Mouse (Mus musculus) right cerebral cortex, postnatal 36 days (tissue): ENCODE results near the gene Anapc2.

ENCODE experiments used
- DNase-seq, 2 experiments: peaks; one replicate each; pipeline ENCODE4 v3.0.0; 2022; ENCODE audit warnings: low spot score in 2 of 2, mixed read lengths in 1 of 2

Anapc2 gene

GRCm38 (mm10) chr2:25303931-25304656 lies 31.8 kb downstream of the Anapc2 start:
- DNase-seq = no peak

GRCm38 (mm10) chr2:25304657-25305541 lies 32.6 kb downstream of the Anapc2 start:
- peak; percentile 56 to 66 for DNase-seq

- no peak for DNase-seq
These were observed 33.5 kb downstream of the Anapc2 start for GRCm38 (mm10) chr2:25305587-25306359.

GRCm38 (mm10) chr2:25310180-25310579 lies 37.9 kb downstream of the Anapc2 start:
- DNase-seq = no peak

GRCm38 (mm10) chr2:25310969-25311368 lies 38.7 kb downstream of the Anapc2 start:
- DNase-seq = no peak

- no peak for DNase-seq
These were observed 39.2 kb downstream of the Anapc2 start for GRCm38 (mm10) chr2:25311491-25311891.

GRCm38 (mm10) chr2:25318119-25318966 lies 46.1 kb downstream of the Anapc2 start:
- no peak for DNase-seq

GRCm38 (mm10) chr2:25318971-25319773 lies 46.9 kb downstream of the Anapc2 start, which contains the start of gene Grin1:
Gene Grin1, minus strand, starts transcription at chr2:25319187.
- peak; percentile 92 for DNase-seq

- DNase-seq = no peak
These were observed 47.8 kb downstream of the Anapc2 start for GRCm38 (mm10) chr2:25320084-25320483.

GRCm38 (mm10) chr2:25326036-25326435 lies 53.8 kb downstream of the Anapc2 start:
- no peak for DNase-seq

GRCm38 (mm10) chr2:25328440-25328839 lies 56.2 kb downstream of the Anapc2 start:
- no peak for DNase-seq

- DNase-seq = no peak
These were observed 59.2 kb downstream of the Anapc2 start for GRCm38 (mm10) chr2:25331470-25331869.

GRCm38 (mm10) chr2:25332286-25333160 lies 60.2 kb downstream of the Anapc2 start, which contains the start of gene Man1b1:
Gene Man1b1, plus strand, starts transcription at chr2:25332338.
- DNase-seq = peak; percentile 99

GRCm38 (mm10) chr2:25333569-25333968 lies 61.3 kb downstream of the Anapc2 start:
- no peak for DNase-seq
